Mouse (Mus musculus) liver, adult 2 months (tissue): Measurements from ENCODE around the gene Olfr824.

Experiments
- CTCF ChIP-seq: fragments of 200-500 bp; IDR thresholded peaks from 2 replicates; pipeline ENCODE4 v1.5.1; 2011; ENCODE audit warnings: low read depth, low read length, control low read depth
- POLR2A ChIP-seq: fragments of 200-500 bp; IDR thresholded peaks from 2 replicates; pipeline ENCODE4 v1.6.1; 2011; ENCODE audit warnings: low read length, control low read depth; ENCODE audit not compliant: insufficient read depth; ENCODE audit errors: extremely low read depth

DNA sequence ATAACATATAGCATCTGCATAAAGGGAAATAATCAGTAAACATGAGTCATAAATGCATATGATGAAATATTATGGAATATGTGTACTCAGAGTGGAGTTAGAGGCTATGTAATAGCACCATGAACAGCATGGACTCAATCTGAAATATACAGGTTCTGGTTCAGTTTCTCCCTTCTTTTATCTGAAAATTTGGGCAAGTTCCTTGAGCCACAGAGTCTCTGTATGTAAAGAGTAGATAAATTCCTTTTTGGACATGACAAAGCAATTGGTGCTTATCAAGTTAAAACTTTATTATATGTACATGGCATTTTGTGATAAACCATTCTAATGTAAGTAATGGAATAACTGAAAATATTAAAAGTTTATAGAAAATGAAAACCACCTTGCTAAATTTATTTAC, 35.4 kb upstream of the Olfr824 start:
- no peak for TF ChIP-seq POLR2A
- TF ChIP-seq CTCF: no peak
